Mouse (Mus musculus) kidney, embryonic 14.5 days (tissue): ENCODE data around the gene Blvrb. TPM values are rescaled to one million over a fixed set of nuclear protein-coding genes. Genes with fewer than 3 reads are reported as not detected.

Source experiments
- ATAC-seq: fragments of 200-750 bp; cut with Nextera tagmentation; 2 replicates; pipeline ENCODE4 v1.8.0; 2017; ENCODE audit warnings: moderate number of reproducible peaks, mild to moderate bottlenecking, moderate TSS enrichment, moderate library complexity; ENCODE audit not compliant: low FRiP score, low TSS enrichment
- H3K27ac ChIP-seq: fragments of 300-500 bp; sonication (generic); 2 replicates; pipeline ENCODE4 v1.5.1; 2014; ENCODE audit warnings: low read depth, mild to moderate bottlenecking, low read length, moderate library complexity, mixed read lengths
- H3K27me3 ChIP-seq: fragments of 300-500 bp; sonication (generic); 2 replicates; pipeline ENCODE4 v1.6.1; 2014; ENCODE audit warnings: mild to moderate bottlenecking, low read length; ENCODE audit not compliant: control insufficient read depth, insufficient read depth
- H3K36me3 ChIP-seq: fragments of 300-500 bp; sonication (generic); 2 replicates; pipeline ENCODE4 v1.6.1; 2014; ENCODE audit warnings: low read length, mixed read lengths; ENCODE audit not compliant: control insufficient read depth, insufficient read depth
- H3K4me1 ChIP-seq: fragments of 300-500 bp; sonication (generic); 2 replicates; pipeline ENCODE4 v1.6.1; 2014; ENCODE audit warnings: low read length, mixed read lengths; ENCODE audit not compliant: control insufficient read depth, insufficient read depth
- H3K4me2 ChIP-seq: fragments of 300-500 bp; sonication (generic); replicated peaks from 2 replicates; pipeline ENCODE4 v1.6.1; 2014; ENCODE audit warnings: low read depth, mild to moderate bottlenecking, low read length
- H3K4me3 ChIP-seq: fragments of 300-500 bp; sonication (generic); 2 replicates; pipeline ENCODE4 v1.5.1; 2014; ENCODE audit warnings: mild to moderate bottlenecking, low read length
- H3K9ac ChIP-seq: fragments of 300-500 bp; sonication (generic); 2 replicates; pipeline ENCODE4 v1.6.1; 2014; ENCODE audit warnings: low read depth, mild to moderate bottlenecking, low read length, moderate library complexity
- H3K9me3 ChIP-seq: fragments of 300-500 bp; sonication (generic); 2 replicates; pipeline ENCODE4 v1.6.1; 2016; ENCODE audit warnings: low read length; ENCODE audit not compliant: control insufficient read depth
- WGBS: fragments of 180-500 bp; shearing (Covaris S2); extraction: QIAGEN DNeasy Blood & Tissue Kit; methylation state at CpG from one replicate; pipeline ENCODE4 v1.1.7; 2014; 5-methylcytosine and 5-hydroxymethylcytosine counted together
- polyA plus RNA-seq: library from polyadenylated mRNA; unstranded; fragments of >200 nt; fragmentation: Nextera tagmentation; extraction: Ambion mirVana; gene quantifications from 2 replicates; pipeline ENCODE4 v1.2.1, GENCODE M21; 2014

Blvrb gene
- polyA plus RNA-seq, 1 experiment from 2014 or later = 41.2 TPM

DNA sequence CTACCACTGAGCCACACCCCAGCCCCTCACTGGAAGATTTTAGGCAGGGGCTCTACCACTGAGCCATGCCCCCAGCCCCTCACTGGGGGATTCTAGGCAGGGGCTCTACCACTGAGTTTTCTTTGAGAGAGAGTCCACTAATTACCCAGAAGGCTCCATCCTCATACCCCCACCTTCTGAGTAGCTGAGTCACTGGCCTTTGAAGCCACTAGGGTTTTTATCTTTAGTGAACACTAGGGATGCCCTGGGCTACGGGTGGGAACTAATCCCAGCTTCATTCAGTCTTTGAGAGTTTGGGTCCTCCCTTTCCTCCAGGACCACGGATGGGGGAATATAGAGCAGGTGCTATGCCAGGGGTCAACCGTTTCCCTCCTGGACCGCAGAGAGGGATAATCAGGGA is 10.8 kb downstream of the Blvrb start:
- Histone ChIP-seq H3K4me3 (no peak overlapping the region), H3K9ac (no peak overlapping the region), H3K36me3 (no peaks in the 10 kb centered on the region), H3K9me3 (no peaks in the 10 kb centered on the region), H3K4me1 (no peaks in the 10 kb centered on the region), H3K4me2 (no peak overlapping the region), H3K27me3 (no peaks in the 10 kb centered on the region), H3K27ac (no peak overlapping the region)
- ATAC-seq = no peak
- WGBS = 88% methylated on average over 4 of the region's 4 CpGs

DNA sequence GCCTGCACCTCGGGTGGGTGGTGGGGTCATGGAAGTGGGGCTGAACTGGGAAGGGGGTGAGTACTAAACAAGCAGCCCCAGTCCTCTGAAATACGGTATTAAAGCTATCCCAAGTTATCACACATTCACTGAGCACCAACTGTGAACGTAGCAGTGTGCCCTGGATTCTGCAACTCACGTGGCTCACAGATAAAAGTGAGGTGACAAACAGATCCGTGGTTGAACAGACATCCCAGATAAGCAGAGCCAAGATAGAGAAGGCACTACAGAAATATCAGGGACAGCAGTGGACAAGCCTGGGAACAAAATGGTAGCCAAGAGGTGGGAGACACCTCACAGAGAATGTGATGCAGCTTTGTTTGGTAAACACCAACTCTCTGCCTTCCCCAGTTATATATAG is 11.9 kb downstream of the Blvrb start:
- no peak overlapping the region for H3K9ac ChIP-seq
- H3K36me3 ChIP-seq = no peaks in the 10 kb centered on the region
- WGBS = 88% methylated on average over 5 of the region's 5 CpGs
- H3K4me3 ChIP-seq = no peak overlapping the region
- H3K27me3 ChIP-seq = no peaks in the 10 kb centered on the region
- no peak for ATAC-seq
- no peaks in the 10 kb centered on the region for H3K4me1 ChIP-seq
- H3K27ac ChIP-seq = no peak overlapping the region
- H3K4me2 ChIP-seq = no peak overlapping the region
- no peaks in the 10 kb centered on the region for H3K9me3 ChIP-seq

DNA sequence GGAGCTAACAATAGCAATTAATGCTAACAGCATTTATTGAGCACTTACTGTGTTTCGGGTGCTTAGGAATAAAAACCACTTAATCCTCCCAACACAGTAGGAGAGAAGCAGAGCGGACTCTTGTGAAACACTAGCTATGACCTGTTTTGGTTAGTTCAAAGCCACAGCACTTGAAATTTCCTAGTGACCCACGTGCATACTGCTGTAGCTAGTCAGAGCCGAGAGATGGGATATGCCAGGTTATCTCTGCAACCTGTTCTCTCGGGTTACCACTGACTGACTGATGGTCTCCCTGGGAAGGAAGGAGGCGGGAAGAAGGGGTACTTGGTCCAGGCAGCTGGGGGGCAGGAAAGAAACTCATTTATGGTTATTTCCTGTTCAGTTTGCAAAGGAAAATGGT is 12.7 kb downstream of the Blvrb start:
- H3K27ac ChIP-seq = no peak overlapping the region
- H3K9ac ChIP-seq = no peak overlapping the region
- no peaks in the 10 kb centered on the region for H3K36me3 ChIP-seq
- H3K27me3 ChIP-seq = no peaks in the 10 kb centered on the region
- H3K4me2 ChIP-seq = no peak overlapping the region
- no peaks in the 10 kb centered on the region for H3K9me3 ChIP-seq
- ATAC-seq = no peak
- 76% methylated on average over 6 of the region's 6 CpGs for WGBS
- no peak overlapping the region for H3K4me3 ChIP-seq
- no peaks in the 10 kb centered on the region for H3K4me1 ChIP-seq

DNA sequence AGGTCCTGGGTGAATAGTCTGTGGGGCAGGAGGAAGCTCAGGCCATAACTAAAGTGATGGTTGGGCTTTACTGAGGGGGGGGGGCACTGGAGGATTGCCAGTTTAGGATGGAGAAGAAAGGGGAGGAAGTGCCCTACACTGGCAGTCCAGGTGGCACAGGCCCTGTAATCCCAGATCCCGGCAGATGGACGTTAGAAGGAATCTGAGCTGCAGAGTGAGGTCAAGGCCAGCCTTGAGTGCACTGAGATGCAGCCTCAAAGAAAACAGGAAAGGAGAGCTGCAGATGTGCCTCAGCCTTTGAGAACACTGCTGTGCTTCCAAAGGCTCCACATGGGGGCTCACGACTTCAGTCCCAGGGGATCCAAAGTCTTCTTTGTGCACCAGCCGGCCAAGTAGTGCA is 19.9 kb downstream of the Blvrb start:
- ATAC-seq = peak; percentile 37
- Histone ChIP-seq H3K9ac (no peak overlapping the region), H3K4me2 (no peak overlapping the region), H3K36me3 (no peaks in the 10 kb centered on the region), H3K4me1 (peaks cover 9% of the 10 kb centered on the region; the same call in 1 of the 2 replicates), H3K27me3 (no peaks in the 10 kb centered on the region), H3K27ac (no peak overlapping the region), H3K9me3 (no peaks in the 10 kb centered on the region), H3K4me3 (no peak overlapping the region)
- WGBS = 22% methylated on average over 4 of the region's 4 CpGs

DNA sequence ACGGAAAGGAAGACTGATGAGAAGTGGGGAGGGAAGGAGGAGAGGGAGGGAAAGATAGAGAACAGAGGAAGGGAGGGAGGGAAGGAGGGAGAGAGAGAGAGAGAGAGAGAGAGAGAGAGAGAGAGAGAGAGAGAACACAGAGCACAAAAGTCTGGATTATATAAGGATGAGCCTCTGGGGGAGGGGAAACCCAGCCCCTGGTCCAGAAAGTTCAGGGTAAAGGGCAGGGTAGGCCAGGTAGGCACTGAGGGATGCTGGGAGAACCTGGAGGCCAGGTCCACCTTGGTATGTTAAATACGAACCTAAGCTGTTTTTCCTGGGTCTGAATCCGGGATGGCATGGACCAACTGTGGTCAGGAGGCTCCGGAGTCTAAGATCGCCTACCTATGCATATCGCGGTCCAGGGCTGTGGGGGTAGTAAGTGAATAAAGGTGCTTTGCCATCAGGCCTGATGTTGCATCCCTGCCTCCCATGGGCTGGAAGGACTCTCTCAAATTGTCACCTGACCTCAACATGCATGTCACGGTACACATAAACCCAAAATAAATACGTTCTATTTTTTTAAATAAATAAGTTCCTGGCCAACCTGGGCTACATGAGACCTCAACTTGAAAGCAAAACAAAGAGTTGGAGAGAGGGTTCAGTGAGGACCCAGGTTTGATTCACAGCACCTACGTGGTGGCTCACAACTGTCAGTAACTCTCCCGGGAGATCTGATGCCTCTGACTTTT is 23.8 kb downstream of the Blvrb start:
- no peaks in the 10 kb centered on the region for H3K27me3 ChIP-seq
- H3K9ac ChIP-seq = no peak overlapping the region
- 89% methylated on average over 11 of the region's 11 CpGs for WGBS
- peaks cover 7% of the 10 kb centered on the region for H3K36me3 ChIP-seq
- no peak overlapping the region for H3K27ac ChIP-seq
- ATAC-seq = no peak
- no peak overlapping the region for H3K4me2 ChIP-seq
- H3K4me1 ChIP-seq = peaks cover 18% of the 10 kb centered on the region
- H3K9me3 ChIP-seq = no peaks in the 10 kb centered on the region
- no peak overlapping the region for H3K4me3 ChIP-seq

DNA sequence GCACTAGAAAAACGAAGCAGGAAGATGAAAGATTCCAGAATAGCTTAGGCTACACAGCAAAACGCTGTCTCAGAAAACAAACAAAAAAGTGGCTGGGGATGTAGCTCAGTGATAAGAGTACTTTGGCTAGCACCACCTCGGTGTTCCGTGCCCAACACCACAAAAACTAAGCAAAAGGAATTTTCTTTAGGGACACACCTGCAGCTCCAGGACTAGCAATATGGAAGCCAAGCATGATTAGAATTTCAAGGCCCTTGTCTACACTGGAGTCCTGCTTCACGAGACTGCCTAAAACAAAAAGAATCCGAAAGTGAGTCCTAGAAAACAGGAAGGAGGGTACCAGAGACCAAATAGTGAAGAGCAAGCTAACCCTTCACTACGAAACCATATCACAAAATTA is 24.8 kb downstream of the Blvrb start:
- Histone ChIP-seq H3K4me2 (peak overlapping the region; percentile 38), H3K27ac (peak overlapping the region; percentile 96; the same call in 1 of the 2 replicates), H3K9ac (0 out of 2 replicates have a peak overlapping the region, but pooled peaks have one; percentile 5), H3K9me3 (no peaks in the 10 kb centered on the region), H3K36me3 (peaks cover 12% of the 10 kb centered on the region), H3K27me3 (no peaks in the 10 kb centered on the region), H3K4me1 (peaks cover 15% of the 10 kb centered on the region), H3K4me3 (peak overlapping the region; percentile 72)
- WGBS = 48% methylated on average over 7 of the region's 7 CpGs
- no peak for ATAC-seq

DNA sequence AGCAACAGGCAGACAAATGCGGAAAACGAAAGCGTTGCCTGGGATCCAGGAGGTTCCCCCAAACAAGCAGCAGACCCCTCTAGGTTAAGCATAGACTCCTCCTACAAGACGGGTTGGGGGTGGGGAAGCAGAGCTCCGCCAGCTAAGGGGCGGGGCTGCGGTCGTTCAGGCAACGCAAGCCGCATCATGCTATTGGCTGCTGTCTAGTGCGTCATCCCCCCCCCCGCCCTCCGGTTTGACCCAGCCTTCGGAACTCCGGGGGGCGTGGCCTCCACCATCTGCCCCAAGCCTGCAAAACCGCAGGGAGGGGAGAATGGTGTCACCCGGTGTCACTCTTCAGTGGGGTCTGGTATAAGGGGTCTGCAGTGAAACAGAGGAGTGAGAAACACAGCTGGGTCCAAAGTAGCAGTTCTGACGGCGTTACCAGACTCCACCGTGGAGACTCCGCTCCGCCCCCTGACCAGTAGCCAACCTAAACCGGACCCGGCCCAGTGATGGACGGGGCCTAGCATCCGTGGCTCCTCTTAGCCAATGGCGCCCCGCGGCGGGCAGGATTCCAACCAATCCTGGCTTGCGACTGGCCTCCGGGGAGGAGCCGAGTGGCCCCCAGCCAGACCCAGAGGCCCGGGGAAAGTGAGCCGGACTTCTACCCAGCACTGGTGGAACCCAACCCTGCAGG is 25.5 kb downstream of the Blvrb start, which contains the start of gene Sertad3:
TSS of gene Sertad3 (plus strand) at position 613 of the 679 bp plus-strand sequence.
- H3K36me3 ChIP-seq = peaks cover 14% of the 10 kb centered on the region
- peak within 1 kb of the TSS; percentile 72 for H3K4me3 ChIP-seq
- H3K4me2 ChIP-seq = peak within 1 kb of the TSS; percentile 72
- under 1% methylated on average over 36 of the region's 36 CpGs for WGBS
- peak within 1 kb of the TSS; percentile 96 for H3K27ac ChIP-seq
- peak within 1 kb of the TSS; percentile 74 for H3K9ac ChIP-seq
- no peaks in the 10 kb centered on the region for H3K27me3 ChIP-seq
- no peaks in the 10 kb centered on the region for H3K9me3 ChIP-seq
- peaks cover 18% of the 10 kb centered on the region for H3K4me1 ChIP-seq
- ATAC-seq = peak; percentile 93

DNA sequence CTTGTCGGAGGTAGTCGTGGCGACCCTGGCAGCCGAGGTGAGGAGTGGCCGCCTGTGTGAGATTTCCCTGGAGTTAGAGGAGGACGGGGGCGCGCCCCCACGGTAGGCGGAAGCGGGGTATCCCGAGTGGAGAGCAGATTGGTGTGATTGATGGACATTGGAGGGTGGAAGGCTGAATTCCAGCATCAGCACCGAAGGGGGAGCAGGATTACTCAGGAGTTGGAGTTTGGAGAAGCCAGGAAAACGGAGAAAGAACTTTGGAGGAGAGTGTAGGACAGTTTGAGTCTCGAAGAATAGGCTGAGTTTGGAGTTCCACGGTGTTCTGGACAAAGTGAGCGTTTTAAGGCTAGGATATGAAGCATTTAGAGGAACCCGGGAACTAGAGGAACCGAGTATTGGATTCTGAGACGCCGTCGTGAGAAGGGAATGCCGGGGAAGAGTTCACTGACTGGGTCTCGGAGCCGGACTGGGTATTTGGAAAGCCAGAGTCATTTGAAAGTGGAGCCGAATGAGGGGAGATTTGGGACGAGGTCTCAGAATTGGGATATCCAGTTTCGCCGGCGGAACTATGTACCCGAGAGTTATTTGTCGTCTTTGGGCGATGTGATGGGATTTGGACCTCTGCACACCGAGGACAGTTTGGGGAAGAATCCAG is 26.2 kb downstream of the Blvrb start:
- H3K4me3 ChIP-seq = peak overlapping the region; percentile 72
- H3K4me1 ChIP-seq = peaks cover 18% of the 10 kb centered on the region
- peaks cover 14% of the 10 kb centered on the region for H3K36me3 ChIP-seq
- H3K27ac ChIP-seq = peak overlapping the region; percentile 96
- no peaks in the 10 kb centered on the region for H3K27me3 ChIP-seq
- no peak for ATAC-seq
- H3K4me2 ChIP-seq = peak overlapping the region; percentile 72
- peak overlapping the region; percentile 74 for H3K9ac ChIP-seq
- no peaks in the 10 kb centered on the region for H3K9me3 ChIP-seq
- WGBS = under 1% methylated on average over 34 of the region's 34 CpGs
